Mouse (Mus musculus) regulatory T cell (primary cell): ENCODE results near the gene Cab39l.

Experiments used
- in situ Hi-C: fragments of 300-600 bp; cut with MboI, MseI; formaldehyde crosslinking; loops from one replicate; pipeline ENCODE4 v1.15.1; 2025; ENCODE audit warnings: high pct_unique_total_duplicates

The Cab39l gene

GRCm38 (mm10) chr14:59557886-59558285, 117.1 kb downstream of the Cab39l start:
- in situ Hi-C loops: loop anchor here (5.0 kb wide), 1 partner anchor 221 kb away; no protein-coding TSS in a partner anchor

DNA sequence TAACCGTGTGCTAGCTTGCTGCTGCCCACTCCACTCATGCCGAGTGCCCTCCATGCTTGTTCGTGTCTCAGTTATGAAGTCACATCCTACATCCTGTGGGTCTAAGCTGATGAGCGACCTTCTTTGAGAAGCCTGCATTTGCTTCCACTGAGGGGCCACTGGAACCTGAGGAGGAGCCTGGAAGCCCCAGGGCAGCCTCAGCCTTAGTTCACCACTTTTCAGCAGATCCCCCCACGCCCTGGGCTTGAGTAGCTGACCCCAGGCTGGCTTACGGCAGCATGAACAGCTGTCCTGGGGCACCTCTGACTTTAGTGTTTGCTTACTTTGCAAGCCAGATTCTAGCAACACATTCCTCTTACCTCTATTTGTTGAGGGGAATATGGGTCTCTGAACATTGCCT, 126.0 kb downstream of the Cab39l start:
- in situ Hi-C loops: no loop called here

- in situ Hi-C loops: no loop called here
Observed at GRCm38 (mm10) chr14:59576385-59576784, 135.6 kb downstream of the Cab39l start.

DNA sequence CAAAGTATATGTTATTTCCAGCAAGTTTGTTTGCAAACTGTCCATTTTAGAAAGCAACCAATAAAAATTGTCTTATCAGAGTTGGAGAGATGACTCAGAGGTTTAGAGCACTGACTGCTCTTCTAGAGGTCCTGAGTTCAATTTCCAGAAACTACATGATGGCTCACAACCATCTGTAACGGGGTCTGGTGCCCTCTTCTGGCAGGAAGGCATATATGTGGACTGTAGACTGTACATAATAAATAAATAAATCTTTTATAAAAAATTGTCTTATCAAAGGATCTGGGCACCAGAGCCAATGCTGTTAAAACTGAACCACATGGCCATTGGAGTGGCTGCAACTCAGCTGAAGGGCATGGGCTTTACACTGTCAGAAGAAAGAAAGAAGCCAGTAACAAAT, 149.8 kb downstream of the Cab39l start:
- in situ Hi-C loops: no loop called here

GRCm38 (mm10) chr14:59591901-59592300, 151.1 kb downstream of the Cab39l start:
- in situ Hi-C loops: no loop called here

GRCm38 (mm10) chr14:59592593-59592992, 151.8 kb downstream of the Cab39l start:
- in situ Hi-C loops: no loop called here

- in situ Hi-C loops: no loop called here
Observed at GRCm38 (mm10) chr14:59594988-59595387, 154.2 kb downstream of the Cab39l start.

GRCm38 (mm10) chr14:59597398-59598259, 156.9 kb downstream of the Cab39l start, which contains the start of gene Cdadc1:
Gene Cdadc1, minus strand, starts transcription at chr14:59597959.
- in situ Hi-C loops: no loop called here

GRCm38 (mm10) chr14:59598260-59598627, 157.5 kb downstream of the Cab39l start:
- in situ Hi-C loops: no loop called here

GRCm38 (mm10) chr14:59604002-59604645, 163.4 kb downstream of the Cab39l start:
- in situ Hi-C loops: no loop called here

GRCm38 (mm10) chr14:59605671-59606353, 165.0 kb downstream of the Cab39l start:
- in situ Hi-C loops: loop anchor here (5.0 kb wide), 2 partner anchors 331 to 411 kb away; no protein-coding TSS in a partner anchor

- in situ Hi-C loops: loop anchor here (5.0 kb wide), 2 partner anchors 330 to 410 kb away; no protein-coding TSS in a partner anchor
Observed at GRCm38 (mm10) chr14:59607021-59607420, 166.2 kb downstream of the Cab39l start.

DNA sequence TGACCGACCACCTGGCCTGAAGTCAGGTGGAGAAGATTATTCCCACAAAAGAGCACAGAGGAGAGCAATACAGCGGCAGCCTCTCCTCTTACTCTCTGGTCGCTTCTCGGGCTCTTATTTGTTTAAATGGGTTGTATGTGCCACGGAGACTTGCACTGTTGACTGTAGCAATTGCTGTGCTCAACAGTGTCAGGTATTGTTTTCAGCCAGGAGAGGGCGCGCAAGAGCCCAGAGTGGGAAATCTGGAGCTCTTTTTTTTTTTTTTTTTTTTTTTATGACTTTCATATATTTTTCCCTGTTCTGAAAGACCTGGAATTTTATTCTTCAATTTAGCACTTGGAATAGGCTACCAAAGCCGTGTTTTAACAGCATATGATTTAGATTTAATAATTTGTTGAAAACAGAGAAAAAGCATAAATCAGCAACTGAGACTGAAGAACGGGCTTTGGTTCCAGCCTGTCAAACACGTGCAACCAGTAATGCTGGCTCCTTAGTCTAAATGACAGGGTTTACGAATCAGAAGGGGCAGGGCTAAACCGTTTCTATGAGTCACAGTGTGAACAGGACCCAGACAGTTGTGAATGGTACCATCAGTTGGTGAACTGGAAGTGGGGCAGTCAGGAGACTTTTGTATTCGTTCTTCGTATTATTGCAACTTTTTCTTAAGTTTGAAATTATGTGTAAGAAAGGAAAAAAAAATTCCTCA, 172.3 kb downstream of the Cab39l start:
- in situ Hi-C loops: loop anchor here (10.0 kb wide), 1 partner anchor 162 kb away; no protein-coding TSS in a partner anchor

DNA sequence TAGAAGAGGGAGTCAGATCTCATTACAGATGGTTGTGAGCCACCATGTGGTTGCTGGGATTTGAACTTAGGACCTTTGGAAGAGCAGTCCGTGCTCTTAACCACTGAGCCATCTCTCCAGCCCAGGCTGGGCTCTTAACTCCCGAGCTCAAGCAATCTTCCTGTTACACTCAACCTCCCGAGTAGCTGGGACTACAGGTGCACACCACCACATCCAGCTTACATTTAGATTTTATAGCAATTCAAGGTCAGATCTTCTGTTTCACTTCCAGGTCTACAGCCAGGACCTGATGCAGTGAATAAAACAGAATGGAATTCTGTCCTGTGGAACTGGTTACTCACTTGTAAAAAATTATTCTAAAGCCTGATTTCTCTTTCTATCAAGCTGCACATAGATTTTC, 173.4 kb downstream of the Cab39l start:
- in situ Hi-C loops: loop anchor here (10.0 kb wide), 1 partner anchor 161 kb away; no protein-coding TSS in a partner anchor

GRCm38 (mm10) chr14:59616802-59617201, 176.0 kb downstream of the Cab39l start:
- in situ Hi-C loops: loop anchor here (10.0 kb wide), 1 partner anchor 158 kb away; no protein-coding TSS in a partner anchor

DNA sequence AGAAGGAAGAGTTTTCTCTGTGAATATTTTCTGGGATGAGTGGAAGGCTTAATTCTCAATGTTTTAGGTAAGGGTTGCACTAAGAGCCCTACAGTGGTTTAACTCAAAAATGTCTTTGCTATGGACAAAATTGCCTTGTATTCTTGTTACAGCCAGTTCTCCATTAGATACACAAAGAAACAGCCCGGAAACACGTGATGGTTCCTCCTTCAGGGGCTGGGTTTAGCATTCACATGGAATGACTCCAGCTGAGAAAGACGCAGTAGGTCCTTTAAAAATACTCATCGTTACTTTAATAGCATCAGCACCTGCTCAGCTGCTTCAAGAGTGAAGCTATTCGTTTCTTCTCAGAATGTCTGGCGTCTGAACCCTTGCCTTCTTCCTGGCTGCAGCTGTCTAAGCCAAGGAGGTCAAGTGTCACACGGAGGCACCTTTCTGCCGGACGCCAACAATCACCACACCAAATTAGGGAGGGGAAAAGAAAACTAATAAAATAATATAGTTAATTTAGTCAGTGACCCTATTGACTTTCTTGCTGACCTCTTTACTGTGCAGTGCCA, 183.6 kb downstream of the Cab39l start:
- in situ Hi-C loops: no loop called here

GRCm38 (mm10) chr14:59625158-59625805, 184.5 kb downstream of the Cab39l start, which contains the start of gene Shisa2:
Gene Shisa2, plus strand, starts transcription at chr14:59625308.
- in situ Hi-C loops: no loop called here

- in situ Hi-C loops: no loop called here
Observed at GRCm38 (mm10) chr14:59625806-59626364, 185.1 kb downstream of the Cab39l start.

- in situ Hi-C loops: no loop called here
Observed at GRCm38 (mm10) chr14:59626711-59627110, 185.9 kb downstream of the Cab39l start.

- in situ Hi-C loops: no loop called here
Observed at GRCm38 (mm10) chr14:59627142-59627680, 186.4 kb downstream of the Cab39l start.
